Mouse (Mus musculus): ENCODE measurements around the gene Itgb4.

DNA sequence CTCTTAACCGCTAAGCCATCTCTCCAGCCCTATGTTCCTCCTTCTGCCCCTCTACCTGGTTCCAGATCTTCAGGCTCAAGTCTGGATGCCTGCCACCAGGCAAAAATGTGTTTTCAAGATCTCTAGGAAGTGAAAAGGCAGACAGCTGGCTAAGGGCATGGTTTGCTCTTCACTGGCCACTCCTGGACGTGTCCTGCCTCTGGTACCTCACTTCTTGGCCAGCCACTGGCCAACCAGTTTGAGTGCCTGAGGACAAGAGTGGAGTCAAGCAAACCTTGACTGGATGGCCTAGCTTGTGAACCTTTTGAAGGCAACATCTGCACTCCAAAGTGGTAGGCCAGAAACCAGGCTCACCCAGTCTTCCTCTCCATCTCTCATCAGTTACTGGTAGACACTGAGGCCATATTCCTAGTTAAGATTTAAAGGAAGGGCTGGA is 45.5 kb downstream of the Itgb4 start:
- TF ChIP-seq CTCF (IDR thresholded peaks at IDR 0.05; ENCODE audit: borderline replicate concordance, insufficient read depth, low read length), result no peak
- TF ChIP-seq POLR2A (IDR thresholded peaks at IDR 0.05; ENCODE audit: low read depth, low read length), result peak; percentile 45
